In genomic region chr6:121130039-121130705, GRCm38 (mm10) we compare ENCODE assay signal across 1 mouse cellular context.
TF ChIP-seq lines count a peak whose summit lies in the region.

No protein-coding gene starts in this region.

TF ChIP-seq in MEL, 35 proteins besides CTCF, POLR2A, EP300 and RAD21 (continued from another document):
- TF ChIP-seq TBP (IDR thresholded peaks at IDR 0.05; ENCODE audit: low read depth, low read length) (no peak; the same call in 1 of the 2 replicates), NELFE (IDR thresholded peaks at IDR 0.05; ENCODE audit: low read depth, low read length) (peak; percentile 46), ZNF384 (IDR thresholded peaks at IDR 0.05; ENCODE audit: low read depth, low read length) (no peak), CHD1 (IDR thresholded peaks at IDR 0.05; ENCODE audit: low read depth, low read length) (no peak), GATA1 (IDR thresholded peaks at IDR 0.05; ENCODE audit: low read depth, low read length) (no peak), ELF1 (IDR thresholded peaks at IDR 0.05; ENCODE audit: low read depth, low read length) (no peak), SMC3 (IDR thresholded peaks at IDR 0.05; ENCODE audit: low read depth, low read length) (peak; percentile 96), BHLHE40 (IDR thresholded peaks at IDR 0.05; ENCODE audit: borderline replicate concordance, low read depth, low read length) (peak; percentile 99), JUND (IDR thresholded peaks at IDR 0.05; ENCODE audit: low read depth, low read length) (no peak), USF1 (IDR thresholded peaks at IDR 0.05; ENCODE audit: low read depth, low read length) (peak; percentile 75), GABPA (IDR thresholded peaks at IDR 0.05; ENCODE audit: low read depth, low read length) (no peak), KAT2A (conservative IDR thresholded peaks at IDR 0.05; ENCODE audit: low read depth, low read length) (no peak), MYB (IDR thresholded peaks at IDR 0.05; ENCODE audit: low read depth, low read length) (no peak), MAFK (IDR thresholded peaks at IDR 0.05; ENCODE audit: borderline replicate concordance, low read depth, low read length) (no peak), ZC3H11A (IDR thresholded peaks at IDR 0.05; ENCODE audit: low read depth, low read length) (peak; percentile 78), UBTF (IDR thresholded peaks at IDR 0.05; ENCODE audit: borderline replicate concordance, insufficient read depth, low read depth, low read length) (no peak)
